Mouse (Mus musculus) layer of hippocampus, postnatal 36 days (tissue): ENCODE results near the gene Shd. TPM values are rescaled to one million over a fixed set of nuclear protein-coding genes. Genes with fewer than 3 reads are reported as not detected.

ENCODE experiments used
- total RNA-seq, 2 experiments: library from RNA; stranded (reverse); gene quantifications; 2 replicates each; pipeline ENCODE4 v1.2.3; 2021

Shd gene
- total RNA-seq, 2 experiments from 2014 or later = 24.4 to 26.8 TPM

Other genes with a start within 250 kb of the Shd start
- gene Adgre4, start 220.5 kb upstream of the Shd start, total RNA-seq = under 1 TPM in 1 of 2 experiments, not detected in 1; 0.18 TPM
- 1 to 10 TPM; 6.0 to 6.5 TPM for gene Zfp119a, start 91.5 kb upstream of the Shd start, total RNA-seq
- 1 to 10 TPM; 8.7 to 9.3 TPM for gene Zfp959, start 78.4 kb upstream of the Shd start, total RNA-seq
- 1 to 10 TPM; 3.4 to 5.4 TPM for gene Zfp119b, start 21.0 kb upstream of the Shd start, total RNA-seq
- 1 to 10 TPM; 1.1 to 1.2 TPM for gene Ebi3, start 17.8 kb upstream of the Shd start, total RNA-seq
- 10 to 100 TPM; 17.4 to 20.5 TPM for gene Yju2, start 11.4 kb upstream of the Shd start, total RNA-seq
- 10 to 100 TPM; 70.1 to 75.8 TPM for gene Fsd1, start 16.0 kb downstream of the Shd start, total RNA-seq
- gene Stap2, start 35.1 kb downstream of the Shd start, total RNA-seq = 1 to 10 TPM; 2.1 TPM
- gene Mpnd, start 35.2 kb downstream of the Shd start, total RNA-seq = 100 to 1,000 TPM in 1 of 2 experiments, 10 to 100 TPM in 1; 95.5 to 102 TPM
- 10 to 100 TPM; 61.5 to 69.6 TPM for gene Sh3gl1, start 66.2 kb downstream of the Shd start, total RNA-seq
- 1 to 10 TPM; 2.5 to 3.6 TPM for gene Chaf1a, start 70.0 kb downstream of the Shd start, total RNA-seq
- 10 to 100 TPM; 84.6 to 87.3 TPM for gene Ubxn6, start 104.6 kb downstream of the Shd start, total RNA-seq
- gene Hdgfl2, start 109.2 kb downstream of the Shd start, total RNA-seq = 100 to 1,000 TPM; 115 to 121 TPM
- 1 to 10 TPM; 1.4 to 6.8 TPM for gene Plin4, start 139.3 kb downstream of the Shd start, total RNA-seq
- under 1 TPM; 0.40 to 0.63 TPM for gene Plin5, start 147.1 kb downstream of the Shd start, total RNA-seq
- gene Lrg1, start 151.5 kb downstream of the Shd start, total RNA-seq = 1 to 10 TPM in 1 of 2 experiments, under 1 TPM in 1; 0.40 to 1.7 TPM
- 100 to 1,000 TPM; 129 to 138 TPM for gene Sema6b, start 169.9 kb downstream of the Shd start, total RNA-seq
- gene Tnfaip8l1, start 192.0 kb downstream of the Shd start, total RNA-seq = 1 to 10 TPM; 5.3 to 7.3 TPM
- 10 to 100 TPM; 40.9 to 44.0 TPM for gene Mydgf, start 213.5 kb downstream of the Shd start, total RNA-seq
- 10 to 100 TPM; 68.2 to 70.9 TPM for gene Dpp9, start 248.4 kb downstream of the Shd start, total RNA-seq